Mouse (Mus musculus) testis, postnatal 14 days (tissue): ENCODE data around the gene Apopt1.

Experiments used
- DNase-seq: peaks from one replicate; pipeline ENCODE4 v3.0.0; 2021; ENCODE audit warnings: low spot score

Apopt1 gene

DNA sequence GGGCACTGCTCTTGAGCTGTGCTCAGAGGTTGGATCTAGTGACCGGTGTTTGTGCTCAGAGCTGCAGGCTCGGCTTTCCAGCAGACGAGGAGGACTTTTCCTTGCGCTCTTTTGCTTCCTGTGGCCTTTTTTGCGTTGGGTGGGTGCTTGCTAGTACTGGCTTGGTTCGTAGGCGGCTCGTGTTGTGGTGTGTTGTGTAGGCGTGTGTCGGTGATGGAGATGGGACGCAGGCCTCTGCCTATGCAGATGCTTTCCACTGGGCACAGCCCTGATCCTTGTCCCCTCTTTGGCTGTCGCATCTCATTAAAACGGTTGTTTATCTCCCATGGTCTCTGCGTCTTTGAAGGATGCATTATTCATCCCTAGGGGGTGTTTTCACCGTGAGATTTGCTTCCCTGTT, 61.8 kb downstream of the Apopt1 start:
- DNase-seq, result no peak

DNA sequence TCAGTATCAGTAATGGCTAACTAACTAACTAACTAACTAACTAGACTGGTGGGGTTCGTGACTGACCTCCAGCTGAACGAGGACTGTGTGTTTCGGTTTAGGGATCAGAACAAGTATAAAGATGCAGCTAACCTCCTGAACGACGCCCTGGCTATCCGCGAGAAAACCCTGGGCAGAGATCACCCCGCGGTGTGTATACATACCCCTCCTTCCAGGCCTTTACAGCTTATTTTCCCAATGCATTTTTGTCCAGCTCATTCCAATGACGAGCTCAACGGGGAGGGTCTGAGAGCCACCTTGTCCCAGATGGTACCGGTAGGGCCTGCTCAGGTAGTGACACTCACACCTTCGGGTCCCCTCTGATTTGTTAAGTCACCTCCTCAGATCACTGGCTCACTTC, 64.9 kb downstream of the Apopt1 start:
- no peak for DNase-seq

DNA sequence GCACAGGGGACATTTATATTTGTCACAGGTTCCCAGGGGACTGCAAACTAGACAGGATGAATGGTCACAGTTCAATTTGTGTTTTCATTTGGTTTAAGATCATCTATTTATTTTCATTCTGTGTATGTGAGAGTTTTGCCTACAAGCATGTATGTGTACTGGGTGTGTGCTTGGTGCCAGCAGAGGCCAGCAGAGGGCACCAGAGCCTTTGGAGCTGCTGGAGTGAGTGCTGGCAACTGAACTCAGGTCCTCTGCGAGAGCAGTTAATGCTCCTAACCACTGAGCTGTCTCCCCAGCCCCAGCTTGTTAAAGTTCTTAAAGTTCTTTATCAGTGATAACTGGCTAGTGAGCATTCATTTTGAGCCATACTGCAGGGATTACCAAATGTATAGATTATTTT, 66.5 kb downstream of the Apopt1 start:
- no peak for DNase-seq

DNA sequence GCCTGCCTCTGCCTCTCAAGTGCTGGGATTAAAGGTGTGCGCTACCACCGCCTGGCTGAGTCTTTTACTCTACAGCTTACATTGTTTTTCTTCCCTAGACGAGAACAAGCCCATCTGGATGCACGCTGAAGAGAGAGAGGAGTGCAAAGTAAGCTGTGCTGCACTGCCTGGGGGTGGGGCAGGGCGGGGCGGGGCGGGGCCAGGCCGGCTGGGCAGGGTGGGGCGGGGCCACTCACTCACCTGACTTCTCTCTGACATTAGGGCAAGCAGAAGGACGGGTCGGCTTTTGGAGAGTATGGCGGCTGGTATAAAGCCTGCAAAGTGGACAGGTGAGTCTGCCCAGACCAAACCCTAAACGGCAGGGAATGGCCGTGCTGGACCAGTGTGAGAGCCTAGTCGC, 72.1 kb downstream of the Apopt1 start:
- DNase-seq, result no peak

GRCm38 (mm10) chr12:111787015-111787414, 74.0 kb downstream of the Apopt1 start:
- DNase-seq, result no peak

- no peak for DNase-seq
Measured at GRCm38 (mm10) chr12:111790090-111790489, 77.0 kb downstream of the Apopt1 start.

DNA sequence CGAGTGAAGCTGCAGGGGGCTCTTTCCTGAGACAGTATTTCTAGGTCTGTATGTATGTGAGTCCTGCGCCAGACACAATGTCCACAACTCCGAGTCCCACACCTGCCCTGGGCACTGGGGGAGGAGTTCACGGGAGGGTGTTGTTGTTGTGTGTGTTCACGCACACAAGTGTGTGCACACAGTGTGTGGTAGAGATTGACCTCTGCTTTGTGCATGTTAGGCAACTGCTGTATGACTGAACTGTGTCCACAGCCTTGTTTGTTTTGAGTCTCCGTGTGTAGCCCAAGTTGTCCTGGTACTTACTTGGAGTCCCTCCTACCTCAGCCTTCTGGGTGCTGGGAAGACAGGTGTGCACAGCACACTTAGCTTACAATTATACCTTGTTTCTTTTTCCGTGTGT, 77.6 kb downstream of the Apopt1 start:
- DNase-seq, result no peak

DNA sequence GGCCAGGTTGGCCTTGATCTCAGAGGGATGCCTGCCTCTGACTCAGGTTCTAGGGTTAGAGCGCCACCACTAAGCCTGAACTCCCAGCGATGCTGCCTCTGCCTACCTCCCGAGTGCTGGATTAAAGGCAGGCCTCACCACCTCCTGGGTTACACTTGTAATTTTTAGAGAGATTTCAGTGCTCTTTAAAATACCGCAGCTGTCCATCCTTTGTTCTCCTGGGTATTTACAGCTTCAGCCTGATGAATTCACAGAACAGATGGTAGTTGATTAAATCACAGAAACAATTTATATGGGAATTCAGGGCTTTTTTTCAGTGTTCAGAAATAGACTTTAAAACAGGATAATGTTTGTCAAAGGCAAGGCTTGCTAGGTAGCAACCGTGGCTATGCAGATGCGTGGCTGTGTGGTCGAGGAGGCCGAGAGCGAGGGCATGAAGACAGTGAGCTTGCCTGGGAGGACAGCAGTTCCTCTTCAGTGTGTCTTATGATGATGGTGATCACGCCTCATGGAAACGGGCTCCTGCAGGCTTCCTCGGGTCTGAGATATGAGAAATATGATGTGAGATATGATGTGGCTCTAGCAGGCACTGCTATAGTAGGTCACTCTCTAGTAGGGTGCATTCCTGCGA, 78.5 kb downstream of the Apopt1 start:
- DNase-seq, result no peak

- DNase-seq, result no peak
Measured at GRCm38 (mm10) chr12:111794102-111794501, 81.0 kb downstream of the Apopt1 start.

DNA sequence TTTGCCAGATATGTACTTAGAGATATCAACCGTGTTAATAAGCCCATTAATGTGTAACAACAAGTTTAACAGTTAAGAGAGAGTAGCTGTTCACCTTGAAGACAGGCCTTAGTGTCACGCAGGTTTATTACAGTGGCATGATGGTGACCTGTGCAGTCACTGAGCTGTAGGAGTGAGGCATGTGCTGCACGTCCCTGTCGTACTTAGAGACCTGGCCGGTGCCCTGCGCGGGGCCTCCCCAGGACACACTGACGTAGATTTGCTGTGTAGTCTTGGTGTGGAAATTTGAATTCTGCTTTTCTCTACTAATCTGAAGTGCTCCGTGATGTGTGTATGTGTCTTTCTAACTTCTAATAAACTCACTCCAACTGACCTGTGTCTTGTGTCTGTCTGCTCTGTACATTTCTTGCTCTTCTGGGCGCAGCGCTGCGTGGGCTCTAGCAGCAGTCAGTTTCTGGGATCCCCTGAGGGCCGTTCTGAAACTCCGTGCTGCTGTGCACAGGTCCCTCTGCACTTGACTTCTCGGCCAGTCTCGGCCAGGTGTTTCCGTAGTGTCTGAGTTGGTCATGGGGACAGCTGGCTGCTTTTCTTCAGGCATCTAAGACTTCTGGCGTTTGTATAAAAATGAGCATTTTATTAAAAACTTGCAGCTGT, 81.6 kb downstream of the Apopt1 start:
- no peak for DNase-seq

GRCm38 (mm10) chr12:111795180-111795895, 82.3 kb downstream of the Apopt1 start:
- no peak for DNase-seq

GRCm38 (mm10) chr12:111797251-111797650, 84.2 kb downstream of the Apopt1 start:
- no peak for DNase-seq

- DNase-seq, result no peak
Measured at GRCm38 (mm10) chr12:111798493-111798892, 85.4 kb downstream of the Apopt1 start.

GRCm38 (mm10) chr12:111800459-111801183, 87.6 kb downstream of the Apopt1 start:
- DNase-seq, result no peak

- no peak for DNase-seq
Measured at GRCm38 (mm10) chr12:111803538-111803937, 90.5 kb downstream of the Apopt1 start.
